Mouse (Mus musculus) C2C12 (cell line): ENCODE measurements at regions not wholly inside any gene's neighbourhood (a gene's known extent, or its start where the extent isn't known, plus 50 kb on each side); places are given as distances from the start of the nearest gene placed in this dataset.

Experiments
- H3K27me3 ChIP-seq: one replicate; pipeline ENCODE4 v1.6.1; 2011; ENCODE audit not compliant: control insufficient read depth, insufficient read depth, insufficient read length
- H3K36me3 ChIP-seq: one replicate; pipeline ENCODE4 v1.6.1; 2011; ENCODE audit not compliant: control insufficient read depth, insufficient read depth
- H3K4me3 ChIP-seq: one replicate; pipeline ENCODE4 v1.5.1; 2011; ENCODE audit warnings: mild to moderate bottlenecking, control low read depth; ENCODE audit not compliant: poor library complexity, insufficient read depth, severe bottlenecking
- H3K79me2 ChIP-seq: one replicate; pipeline ENCODE4 v1.6.1; 2011; ENCODE audit not compliant: control insufficient read depth, insufficient read depth
- H3K79me3 ChIP-seq: one replicate; pipeline ENCODE4 v1.6.1; 2011; ENCODE audit warnings: low read depth, control low read depth
- H3ac ChIP-seq: one replicate; pipeline ENCODE3; 2011; ENCODE audit warnings: low read depth; ENCODE audit not compliant: control insufficient read depth, insufficient read length
- CEBPB ChIP-seq: IDR thresholded peaks from one replicate; pipeline ENCODE4 v1.6.1; 2011; ENCODE audit warnings: low read depth, mild to moderate bottlenecking, control low read depth, moderate library complexity
- CTCF ChIP-seq: IDR thresholded peaks from one replicate; pipeline ENCODE4 v1.5.1; 2011; ENCODE audit not compliant: control insufficient read depth, insufficient read depth, insufficient read length
- FOSL1 ChIP-seq: IDR thresholded peaks from one replicate; pipeline ENCODE4 v1.8.0; 2011; ENCODE audit warnings: mild to moderate bottlenecking, low read length; ENCODE audit not compliant: poor library complexity, insufficient read depth, severe bottlenecking
- MAX ChIP-seq: IDR thresholded peaks from one replicate; pipeline ENCODE4 v1.6.1; 2011; ENCODE audit warnings: mild to moderate bottlenecking, control low read depth
- MYOD1 ChIP-seq: IDR thresholded peaks from one replicate; pipeline ENCODE4 v1.6.1; 2011; ENCODE audit warnings: low read depth; ENCODE audit not compliant: control insufficient read depth, insufficient read length
- MYOG ChIP-seq: IDR thresholded peaks from one replicate; pipeline ENCODE4 v1.6.1; 2011; ENCODE audit not compliant: control insufficient read depth, insufficient read length; ENCODE audit errors: extremely low read depth
- USF1 ChIP-seq: IDR thresholded peaks from one replicate; pipeline ENCODE4 v1.6.1; 2011; ENCODE audit warnings: low read depth, mild to moderate bottlenecking, control low read depth, moderate library complexity

GRCm38 (mm10) chr9:59219277-59219676 is 72.1 kb upstream of the Adpgk start:
- peaks cover 9% of the 10 kb centered on the region for H3K27me3 ChIP-seq
- H3K4me3 ChIP-seq = no peak overlapping the region
- TF ChIP-seq MYOD1 (no peak), MAX (no peak), MYOG (no peak), FOSL1 (no peak), CEBPB (no peak), CTCF (no peak), USF1 (no peak)
- H3K79me3 ChIP-seq = no peaks in the 10 kb centered on the region
- H3ac ChIP-seq = no peak overlapping the region
- no peaks in the 10 kb centered on the region for H3K36me3 ChIP-seq
- H3K79me2 ChIP-seq = no peaks in the 10 kb centered on the region

GRCm38 (mm10) chr9:59202654-59203514 is 88.5 kb upstream of the Adpgk start:
- Histone ChIP-seq H3K27me3 (no peaks in the 10 kb centered on the region), H3K36me3 (no peaks in the 10 kb centered on the region), H3ac (no peak overlapping the region), H3K4me3 (no peak overlapping the region), H3K79me3 (no peaks in the 10 kb centered on the region), H3K79me2 (no peaks in the 10 kb centered on the region)
- TF ChIP-seq MYOG = no peak
- no peak for TF ChIP-seq CEBPB
- no peak for TF ChIP-seq USF1
- no peak for TF ChIP-seq CTCF
- no peak for TF ChIP-seq FOSL1
- TF ChIP-seq MYOD1 = no peak

- H3K4me3 ChIP-seq = no peak overlapping the region
- H3K79me3 ChIP-seq = no peaks in the 10 kb centered on the region
- no peaks in the 10 kb centered on the region for H3K36me3 ChIP-seq
- H3K27me3 ChIP-seq = no peaks in the 10 kb centered on the region
- TF ChIP-seq CTCF (no peak), MYOD1 (no peak), MAX (no peak), MYOG (no peak), CEBPB (no peak), USF1 (no peak), FOSL1 (no peak)
- H3K79me2 ChIP-seq = no peaks in the 10 kb centered on the region
- H3ac ChIP-seq = no peak overlapping the region
These were observed 91.7 kb upstream of the Adpgk start for GRCm38 (mm10) chr9:59199495-59200196.

- H3K36me3 ChIP-seq = no peaks in the 10 kb centered on the region
- no peaks in the 10 kb centered on the region for H3K27me3 ChIP-seq
- H3K4me3 ChIP-seq = no peak overlapping the region
- H3K79me3 ChIP-seq = no peaks in the 10 kb centered on the region
- H3K79me2 ChIP-seq = no peaks in the 10 kb centered on the region
- no peak overlapping the region for H3ac ChIP-seq
- TF ChIP-seq MAX = no peak
- no peak for TF ChIP-seq CTCF
- TF ChIP-seq CEBPB = no peak
- no peak for TF ChIP-seq USF1
- no peak for TF ChIP-seq FOSL1
- no peak for TF ChIP-seq MYOG
- no peak for TF ChIP-seq MYOD1
These were observed 93.0 kb upstream of the Adpgk start for GRCm38 (mm10) chr9:59198221-59198875.

- H3K36me3 ChIP-seq = no peaks in the 10 kb centered on the region
- no peaks in the 10 kb centered on the region for H3K27me3 ChIP-seq
- H3K79me2 ChIP-seq = no peaks in the 10 kb centered on the region
- no peak overlapping the region for H3K4me3 ChIP-seq
- H3K79me3 ChIP-seq = no peaks in the 10 kb centered on the region
- no peak for TF ChIP-seq CTCF
- no peak for TF ChIP-seq MAX
- no peak for TF ChIP-seq CEBPB
- no peak overlapping the region for H3ac ChIP-seq
These were observed 93.9 kb upstream of the Adpgk start for GRCm38 (mm10) chr9:59197506-59197905.
